Mouse (Mus musculus) right cerebral cortex, postnatal 36 days (tissue): ENCODE data around the gene Hras.

Experiments
- DNase-seq, 2 experiments: peaks; one replicate each; pipeline ENCODE4 v3.0.0; 2022; ENCODE audit warnings: low spot score in 2 of 2, mixed read lengths in 1 of 2

Hras gene

GRCm38 (mm10) chr7:141175068-141175467 lies 18.7 kb downstream of the Hras start:
- no peak for DNase-seq

GRCm38 (mm10) chr7:141173323-141173850 lies 20.4 kb downstream of the Hras start:
- DNase-seq = no peak

GRCm38 (mm10) chr7:141172116-141173006 lies 21.4 kb downstream of the Hras start, which contains the start of gene Rnh1:
TSS of gene Rnh1 (minus strand) at chr7:141172857.
- peak; percentile 91 for DNase-seq

- DNase-seq = no peak
Measured at GRCm38 (mm10) chr7:141169866-141170265, 23.9 kb downstream of the Hras start.

- no peak for DNase-seq
Measured at GRCm38 (mm10) chr7:141169300-141169699, 24.5 kb downstream of the Hras start.

- peak; percentile 55 to 71 for DNase-seq
Measured at GRCm38 (mm10) chr7:141168518-141168953, 25.3 kb downstream of the Hras start.

- DNase-seq = no peak
Measured at GRCm38 (mm10) chr7:141167901-141168517, 25.8 kb downstream of the Hras start.

GRCm38 (mm10) chr7:141164850-141165249 lies 29.0 kb downstream of the Hras start:
- no peak for DNase-seq

GRCm38 (mm10) chr7:141164397-141164796 lies 29.4 kb downstream of the Hras start:
- no peak for DNase-seq

GRCm38 (mm10) chr7:141155362-141155761 lies 38.4 kb downstream of the Hras start:
- no peak for DNase-seq

- no peak for DNase-seq
Measured at GRCm38 (mm10) chr7:141148639-141149038, 45.2 kb downstream of the Hras start.

GRCm38 (mm10) chr7:141147044-141147443 lies 46.8 kb downstream of the Hras start:
- no peak for DNase-seq

- no peak for DNase-seq
Measured at GRCm38 (mm10) chr7:141146043-141146595, 47.7 kb downstream of the Hras start.

GRCm38 (mm10) chr7:141145403-141145802 lies 48.4 kb downstream of the Hras start:
- DNase-seq = no peak

- DNase-seq = no peak
Measured at GRCm38 (mm10) chr7:141144650-141145049, 49.2 kb downstream of the Hras start.

GRCm38 (mm10) chr7:141143861-141144260 lies 49.9 kb downstream of the Hras start:
- no peak for DNase-seq

GRCm38 (mm10) chr7:141143112-141143511 lies 50.7 kb downstream of the Hras start:
- no peak for DNase-seq

- DNase-seq = no peak
Measured at GRCm38 (mm10) chr7:141141326-141141725, 52.5 kb downstream of the Hras start.
